ENCODE assay signal across 14 mouse cellular contexts in the genomic region with DNA sequence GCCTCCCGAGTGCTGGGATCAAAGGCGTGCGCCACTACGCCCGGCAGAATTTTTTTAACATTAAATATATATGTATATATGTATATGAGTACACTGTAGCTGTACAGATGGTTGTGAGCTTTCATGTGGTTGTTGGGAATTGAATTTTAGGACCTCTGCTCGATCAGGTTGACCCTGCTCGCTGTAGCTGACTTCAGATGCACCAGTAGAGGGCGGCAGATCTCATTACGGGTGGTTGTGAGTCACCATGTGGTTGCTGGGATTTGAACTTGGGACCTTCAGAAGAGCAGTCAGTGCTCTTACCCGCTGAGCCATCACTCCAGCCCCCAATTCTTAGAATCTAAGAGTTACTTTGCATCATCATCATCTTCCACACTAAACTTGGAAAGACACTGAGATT. TPM values are rescaled to one million over a fixed set of nuclear protein-coding genes. Genes with fewer than 3 reads are reported as not detected.
"Had no signal": no experiment of that assay in that cellular context is flagged by ENCODE, and none has a peak within 500 bp of the region (broad histone marks: within the 10 kb centered on the region; RNA-seq: fewer than 3 reads in every experiment).

No protein-coding gene starts in this region.

RNA-seq across cellular contexts. Expression of a gene that starts 18.0 kb away (rescaled TPM):
- total RNA-seq: layer of hippocampus, adult 18-20 months; layer of hippocampus, postnatal 25 days; left cerebral cortex, adult 18-20 months; left cerebral cortex, postnatal 10 days; left cerebral cortex, postnatal 36 days had no signal
- polyA plus RNA-seq: limb, embryonic 11.5 days; liver, embryonic 11.5 days; liver, embryonic 15.5 days; midbrain, embryonic 10.5 days; midbrain, embryonic 13.5 days; midbrain, embryonic 16.5 days; neural tube, embryonic 11.5 days; neural tube, embryonic 14.5 days; spleen, adult 2 months had no signal
